Mouse (Mus musculus) erythroblast, adult 5-6 weeks (primary cell): Measurements from ENCODE around the gene Card11. TPM values are rescaled to one million over a fixed set of nuclear protein-coding genes. Genes with fewer than 3 reads are reported as not detected.

ENCODE experiments used
- ATAC-seq: replicated peaks from 2 replicates; pipeline ENCODE4 v1.8.0; 2016; ENCODE audit warnings: moderate number of reproducible peaks, mild to moderate bottlenecking, moderate TSS enrichment, inconsistent platforms; ENCODE audit not compliant: poor library complexity, low FRiP score, severe bottlenecking
- total RNA-seq, 2 experiments: library from RNA; stranded (forward) in 1 of 2; stranded (reverse) in 1 of 2; fragments of 150-400 nt in 1 of 2; fragments of 200-764, 138-1000 nt in 1 of 2; gene quantifications; 2 replicates each; pipeline versions ENCODE4 v1.2.3 to v1.2.4; 2015 to 2017; ENCODE audit warnings: low replicate concordance in 2 of 2

The Card11 gene
- total RNA-seq (2015; ENCODE audit: low replicate concordance) (1.3 and 2.1 TPM in 2 replicates), total RNA-seq (2017; ENCODE audit: low replicate concordance) (0.68 and 3.6 TPM in 2 replicates)

- ATAC-seq: no peak
Measured at GRCm38 (mm10) chr5:141000349-141000748, at the start of gene Card11. TSS of gene Card11 (minus strand) at chr5:141000582.

GRCm38 (mm10) chr5:141047651-141048218, 47.4 kb upstream of the Card11 start:
- ATAC-seq: no peak

GRCm38 (mm10) chr5:141044976-141045375, 44.6 kb upstream of the Card11 start:
- ATAC-seq: no peak

GRCm38 (mm10) chr5:141043654-141044447, 43.5 kb upstream of the Card11 start:
- no peak for ATAC-seq

GRCm38 (mm10) chr5:141042406-141042805, 42.0 kb upstream of the Card11 start:
- no peak for ATAC-seq

- no peak for ATAC-seq
Measured at GRCm38 (mm10) chr5:141040846-141041245, 40.5 kb upstream of the Card11 start.

GRCm38 (mm10) chr5:141038342-141038741, 38.0 kb upstream of the Card11 start:
- ATAC-seq: no peak

- ATAC-seq: no peak
Measured at GRCm38 (mm10) chr5:141035346-141035745, 35.0 kb upstream of the Card11 start.

- no peak for ATAC-seq
Measured at GRCm38 (mm10) chr5:141034301-141034700, 33.9 kb upstream of the Card11 start.

GRCm38 (mm10) chr5:141033001-141033400, 32.6 kb upstream of the Card11 start:
- ATAC-seq: no peak

- no peak for ATAC-seq
Measured at GRCm38 (mm10) chr5:141029364-141029763, 29.0 kb upstream of the Card11 start.

- no peak for ATAC-seq
Measured at GRCm38 (mm10) chr5:141025635-141026034, 25.3 kb upstream of the Card11 start.

GRCm38 (mm10) chr5:141024435-141024834, 24.1 kb upstream of the Card11 start:
- no peak for ATAC-seq

- ATAC-seq: no peak
Measured at GRCm38 (mm10) chr5:141017927-141018700, 17.7 kb upstream of the Card11 start.

- ATAC-seq: no peak
Measured at GRCm38 (mm10) chr5:141016082-141016481, 15.7 kb upstream of the Card11 start.

- ATAC-seq: no peak
Measured at GRCm38 (mm10) chr5:141014216-141014615, 13.8 kb upstream of the Card11 start.

- no peak for ATAC-seq
Measured at GRCm38 (mm10) chr5:141013465-141013864, 13.1 kb upstream of the Card11 start.

- ATAC-seq: no peak
Measured at GRCm38 (mm10) chr5:141005491-141005890, 5.1 kb upstream of the Card11 start.

- no peak for ATAC-seq
Measured at GRCm38 (mm10) chr5:141004078-141004763, 3.8 kb upstream of the Card11 start.

GRCm38 (mm10) chr5:140999178-140999672, 1.2 kb downstream of the Card11 start:
- no peak for ATAC-seq
